Mouse (Mus musculus): Measurements from ENCODE around the gene Zbtb3. TPM values are rescaled to one million over a fixed set of nuclear protein-coding genes. Genes with fewer than 3 reads are reported as not detected.
A peak's percentile ranks its signal among the peaks of the same experiment; 100 is the strongest.

The Zbtb3 gene
- total RNA-seq (2014; rRNA removed) (6.0 and 6.2 TPM in 2 replicates), polyA plus RNA-seq (2015; fragmentation: Nextera tagmentation; extraction: Ambion mirVana) (3.2 and 4.5 TPM in 2 replicates)

- ATAC-seq (ENCODE audit: low FRiP score) = peak; percentile 97
- under 1% methylated on average over 30 of the region's 30 CpGs for WGBS
- TF ChIP-seq CTCF (IDR thresholded peaks at IDR 0.05) = no peak
Observed at GRCm38 (mm10) chr19:8802130-8802821, at the start of gene Zbtb3. Zbtb3 (plus strand) TSS chr19:8802555.

GRCm38 (mm10) chr19:8755652-8756051 is 46.7 kb upstream of the Zbtb3 start:
- ATAC-seq (ENCODE audit: low FRiP score) (no peak), DNase-seq (ENCODE audit: low spot score) (no peak)
- H3K9me3 ChIP-seq (ENCODE audit: low read length) = no peaks in the 10 kb centered on the region
- H3K27ac ChIP-seq (ENCODE audit: low read depth, low read length) = no peak overlapping the region
- no peak for TF ChIP-seq CTCF (IDR thresholded peaks at IDR 0.05)
- peak overlapping the region; percentile 99; the same call in 1 of the 2 replicates for H3K4me3 ChIP-seq (ENCODE audit: low read depth, low read length)
- H3K4me1 ChIP-seq (ENCODE audit: insufficient read depth, low read length) = peaks cover 16% of the 10 kb centered on the region; the same call in 1 of the 2 replicates
- H3K4me2 ChIP-seq (ENCODE audit: low read depth, low read length, poor library complexity, severe bottlenecking) = no peak overlapping the region
- peaks cover 11% of the 10 kb centered on the region for H3K36me3 ChIP-seq (ENCODE audit: insufficient read depth, low read length)
- no peaks in the 10 kb centered on the region for H3K27me3 ChIP-seq (ENCODE audit: insufficient read depth, low read length)
- WGBS = 71% methylated on average over 3 of the region's 3 CpGs
- H3K9ac ChIP-seq (replicated peaks; ENCODE audit: low read length, poor library complexity, severe bottlenecking) = no peak overlapping the region

More at GRCm38 (mm10) chr19:8802130-8802821, at the start of gene Zbtb3:
- Histone ChIP-seq H3K4me3 (ENCODE audit: low read depth, low read length) (peak within 1 kb of the TSS; percentile 49), H3K27me3 (ENCODE audit: insufficient read depth, low read length) (no peaks in the 10 kb centered on the region), H3K36me3 (ENCODE audit: insufficient read depth, low read length) (peaks cover 12% of the 10 kb centered on the region), H3K4me1 (ENCODE audit: insufficient read depth, low read length) (peaks cover 5% of the 10 kb centered on the region; the same call in 1 of the 2 replicates), H3K4me2 (ENCODE audit: low read depth, low read length, poor library complexity, severe bottlenecking) (peak within 1 kb of the TSS; percentile 47), H3K9me3 (ENCODE audit: low read length) (no peaks in the 10 kb centered on the region), H3K9ac (replicated peaks; ENCODE audit: low read length, poor library complexity, severe bottlenecking) (peak within 1 kb of the TSS; percentile 51), H3K27ac (ENCODE audit: low read depth, low read length) (peak within 1 kb of the TSS; percentile 91)
- DNase-seq (ENCODE audit: low spot score) = peak; percentile 99

- ATAC-seq (ENCODE audit: low FRiP score) = peak; percentile 94
- H3K9ac ChIP-seq (replicated peaks; ENCODE audit: low read length, poor library complexity, severe bottlenecking) = peak within 1 kb of the TSS; percentile 95
- WGBS = under 1% methylated on average over 74 of the region's 75 CpGs
Observed at GRCm38 (mm10) chr19:8756635-8757387, 45.5 kb upstream of the Zbtb3 start, which contains the start of gene Nxf1. Nxf1 (plus strand) TSS chr19:8757073.

GRCm38 (mm10) chr19:8757471-8757998 is 44.8 kb upstream of the Zbtb3 start:
- 4% methylated on average over 14 of the region's 14 CpGs for WGBS
- no peak for ATAC-seq (ENCODE audit: low FRiP score)

More at GRCm38 (mm10) chr19:8756635-8757387, 45.5 kb upstream of the Zbtb3 start, which contains the start of gene Nxf1:
- peaks cover 16% of the 10 kb centered on the region; the same call in 1 of the 2 replicates for H3K4me1 ChIP-seq (ENCODE audit: insufficient read depth, low read length)
- 0 out of 2 replicates have a peak, but pooled peaks cover 6% of the 10 kb centered on the region for H3K36me3 ChIP-seq (ENCODE audit: insufficient read depth, low read length)
- H3K27me3 ChIP-seq (ENCODE audit: insufficient read depth, low read length) = no peaks in the 10 kb centered on the region
- DNase-seq (ENCODE audit: low spot score) = peak; percentile 95
- H3K27ac ChIP-seq (ENCODE audit: low read depth, low read length) = peak within 1 kb of the TSS; percentile 90
- peak within 1 kb of the TSS; percentile 68 for H3K4me2 ChIP-seq (ENCODE audit: low read depth, low read length, poor library complexity, severe bottlenecking)
- H3K9me3 ChIP-seq (ENCODE audit: low read length) = no peaks in the 10 kb centered on the region
- H3K4me3 ChIP-seq (ENCODE audit: low read depth, low read length) = peak within 1 kb of the TSS; percentile 99
- peak; percentile 10; the same call in 1 of the 2 replicates for TF ChIP-seq CTCF (IDR thresholded peaks at IDR 0.05)

GRCm38 (mm10) chr19:8758899-8759298 is 43.5 kb upstream of the Zbtb3 start:
- no peak for TF ChIP-seq CTCF (IDR thresholded peaks at IDR 0.05)
- peaks cover 16% of the 10 kb centered on the region; the same call in 1 of the 2 replicates for H3K4me1 ChIP-seq (ENCODE audit: insufficient read depth, low read length)
- no peak for DNase-seq (ENCODE audit: low spot score)
- ATAC-seq (ENCODE audit: low FRiP score) = no peak
- WGBS = 87% methylated on average over 2 of the region's 2 CpGs
- H3K4me2 ChIP-seq (ENCODE audit: low read depth, low read length, poor library complexity, severe bottlenecking) = no peak overlapping the region
- no peak overlapping the region for H3K27ac ChIP-seq (ENCODE audit: low read depth, low read length)
- no peaks in the 10 kb centered on the region for H3K27me3 ChIP-seq (ENCODE audit: insufficient read depth, low read length)
- no peak overlapping the region for H3K4me3 ChIP-seq (ENCODE audit: low read depth, low read length)
- peaks cover 17% of the 10 kb centered on the region for H3K36me3 ChIP-seq (ENCODE audit: insufficient read depth, low read length)
- no peaks in the 10 kb centered on the region for H3K9me3 ChIP-seq (ENCODE audit: low read length)
- no peak overlapping the region for H3K9ac ChIP-seq (replicated peaks; ENCODE audit: low read length, poor library complexity, severe bottlenecking)

More at GRCm38 (mm10) chr19:8757471-8757998, 44.8 kb upstream of the Zbtb3 start:
- Histone ChIP-seq H3K27me3 (ENCODE audit: insufficient read depth, low read length) (no peaks in the 10 kb centered on the region), H3K9ac (replicated peaks; ENCODE audit: low read length, poor library complexity, severe bottlenecking) (peak overlapping the region; percentile 95), H3K4me3 (ENCODE audit: low read depth, low read length) (peak overlapping the region; percentile 99), H3K9me3 (ENCODE audit: low read length) (no peaks in the 10 kb centered on the region), H3K4me2 (ENCODE audit: low read depth, low read length, poor library complexity, severe bottlenecking) (peak overlapping the region; percentile 68), H3K36me3 (ENCODE audit: insufficient read depth, low read length) (0 out of 2 replicates have a peak, but pooled peaks cover 6% of the 10 kb centered on the region), H3K27ac (ENCODE audit: low read depth, low read length) (peak overlapping the region; percentile 90), H3K4me1 (ENCODE audit: insufficient read depth, low read length) (peaks cover 16% of the 10 kb centered on the region; the same call in 1 of the 2 replicates)
- DNase-seq (ENCODE audit: low spot score) = no peak
- no peak for TF ChIP-seq CTCF (IDR thresholded peaks at IDR 0.05)

Measured in midbrain, postnatal 0 days (tissue).